Mouse (Mus musculus) ES-Bruce4 (cell line): Measurements from ENCODE around the gene Pls1.

Experiments
- CTCF ChIP-seq: IDR thresholded peaks from one replicate; pipeline ENCODE4 v1.8.1; 2011; ENCODE audit warnings: low read depth, low read length
- EP300 ChIP-seq: IDR thresholded peaks from 2 replicates; pipeline ENCODE4 v1.6.1; 2011; ENCODE audit warnings: low read depth, low read length; ENCODE audit not compliant: insufficient read depth
- POLR2A ChIP-seq: IDR thresholded peaks from one replicate; pipeline ENCODE4 v1.8.1; 2011; ENCODE audit warnings: low read length; ENCODE audit not compliant: insufficient read depth

GRCm38 (mm10) chr9:95784888-95785511 is 60.1 kb downstream of the Pls1 start:
- TF ChIP-seq CTCF (no peak), POLR2A (no peak), EP300 (no peak)
